Mouse (Mus musculus) gastrocnemius, adult 18-20 months (tissue): Measurements from ENCODE around the gene C2cd5. TPM values are rescaled to one million over a fixed set of nuclear protein-coding genes. Genes with fewer than 3 reads are reported as not detected.
"Not testable (repeated sequence)": the region's sequence is repeated elsewhere in the genome, so short reads cannot be mapped to it uniquely, and the experiment has no call there.

ENCODE experiments used
- DNase-seq: peaks from one replicate; pipeline ENCODE4 v3.0.0; 2021; ENCODE audit warnings: low spot score
- total RNA-seq, 2 experiments: library from RNA; stranded (reverse); gene quantifications; 2 replicates each; pipeline ENCODE4 v1.2.3; 2021

C2cd5 gene
- total RNA-seq, 2 experiments from 2014 or later: 6.1 to 6.8 TPM

DNA sequence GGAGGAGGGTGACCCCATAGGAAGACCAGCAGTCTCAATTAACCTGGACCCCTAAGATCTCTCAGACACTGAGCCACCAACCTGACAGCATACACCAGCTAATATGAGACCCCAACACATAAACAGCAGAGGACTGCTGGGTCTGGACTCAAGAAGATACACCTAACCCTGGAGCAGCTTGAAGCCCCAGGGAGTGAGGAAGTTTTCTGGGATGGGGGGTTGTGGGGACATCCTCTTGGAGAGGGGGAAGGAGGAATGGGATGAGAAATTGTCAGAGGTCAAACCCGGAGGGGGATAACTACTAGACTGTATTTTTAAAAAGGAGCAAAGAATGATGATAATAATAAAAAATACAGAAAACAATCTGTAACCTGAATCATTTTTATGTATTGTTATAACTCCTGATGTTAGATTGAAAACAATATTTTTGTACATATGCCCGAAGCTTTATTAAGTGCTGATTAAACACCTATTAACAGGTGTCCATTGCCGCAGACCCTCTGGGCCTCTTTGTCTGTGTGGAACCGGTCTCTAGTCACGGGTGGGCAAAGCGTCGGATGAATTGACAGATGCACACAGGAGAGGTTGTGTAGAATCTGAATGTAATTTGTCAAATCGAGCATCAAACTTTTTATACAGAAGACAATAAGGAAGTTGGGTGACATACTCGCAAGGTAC lies 114.2 kb downstream of the C2cd5 start:
- DNase-seq: not testable (repeated sequence)

DNA sequence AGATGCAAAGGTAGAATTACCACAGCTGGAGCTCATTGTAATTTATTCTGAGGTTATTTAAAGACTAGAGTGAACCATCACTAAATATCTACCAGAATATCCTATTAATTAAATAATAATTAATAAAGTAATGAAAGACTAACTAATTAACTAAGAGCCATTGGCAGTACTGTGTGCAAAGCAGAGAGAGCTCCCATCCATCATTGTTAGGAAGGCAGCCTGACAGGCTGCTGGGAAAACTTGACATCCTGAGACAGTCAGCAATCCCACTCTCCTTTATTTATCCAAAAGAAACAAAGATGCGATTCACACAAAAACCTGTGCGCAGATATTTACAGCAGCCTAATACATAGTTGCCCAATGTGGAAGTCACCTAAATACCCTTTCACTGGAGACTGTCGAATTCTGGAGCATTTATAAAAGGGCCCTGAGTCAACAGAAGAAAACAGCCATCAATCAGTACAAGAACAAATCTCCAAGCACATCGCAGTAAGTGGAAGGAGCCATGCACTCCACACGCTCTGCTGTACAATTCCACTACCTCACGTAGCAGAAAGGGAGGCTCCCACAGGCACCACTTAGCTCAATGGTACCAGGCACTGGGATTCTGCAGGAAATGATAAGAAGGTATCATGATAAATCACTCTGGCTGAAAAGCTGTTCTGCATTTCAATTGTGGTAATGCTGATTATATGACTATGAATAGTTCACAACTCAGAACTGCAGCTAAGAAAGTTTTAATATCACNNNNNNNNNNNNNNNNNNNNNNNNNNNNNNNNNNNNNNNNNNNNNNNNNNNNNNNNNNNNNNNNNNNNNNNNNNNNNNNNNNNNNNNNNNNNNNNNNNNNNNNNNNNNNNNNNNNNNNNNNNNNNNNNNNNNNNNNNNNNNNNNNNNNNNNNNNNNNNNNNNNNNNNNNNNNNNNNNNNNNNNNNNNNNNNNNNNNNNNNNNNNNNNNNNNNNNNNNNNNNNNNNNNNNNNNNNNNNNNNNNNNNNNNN lies 120.0 kb downstream of the C2cd5 start:
- DNase-seq: no peak

DNA sequence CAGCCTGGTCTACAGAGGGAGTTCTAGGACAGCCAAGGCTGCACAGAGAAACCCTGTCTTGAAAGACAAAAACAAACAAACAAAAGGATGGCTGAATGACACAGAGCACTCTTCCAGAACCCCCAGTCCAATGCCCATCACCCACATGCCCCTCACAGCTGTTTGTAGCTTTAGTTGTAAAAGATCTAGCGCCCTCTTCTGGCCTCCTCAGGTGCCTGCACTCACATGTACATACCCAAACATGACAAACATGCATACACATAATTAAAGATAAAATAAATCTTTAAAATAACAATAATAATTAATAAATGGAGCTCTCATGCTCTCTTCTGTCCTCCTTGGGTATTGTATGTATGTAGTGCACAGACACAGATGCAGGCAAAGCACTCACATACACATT lies 122.7 kb downstream of the C2cd5 start:
- no peak for DNase-seq

DNA sequence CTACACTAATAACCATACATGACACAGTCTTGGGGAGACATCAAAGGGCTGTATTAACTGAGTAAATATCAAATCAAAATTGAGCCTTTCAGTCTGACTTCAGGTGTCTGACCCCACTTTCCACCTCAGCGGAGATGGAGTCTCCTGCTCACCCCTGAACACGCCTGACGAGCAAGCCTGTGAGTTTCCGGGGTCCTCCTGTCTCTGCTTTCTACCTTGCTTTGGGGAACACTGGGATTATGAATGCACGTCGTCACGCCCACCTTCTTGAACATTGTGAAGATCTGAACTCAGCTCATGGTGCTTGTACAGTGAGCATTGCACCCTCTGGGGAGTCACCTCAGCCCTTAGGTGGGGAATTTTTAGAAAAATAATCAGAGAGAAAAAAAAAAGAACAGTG lies 126.7 kb downstream of the C2cd5 start:
- no peak for DNase-seq

DNA sequence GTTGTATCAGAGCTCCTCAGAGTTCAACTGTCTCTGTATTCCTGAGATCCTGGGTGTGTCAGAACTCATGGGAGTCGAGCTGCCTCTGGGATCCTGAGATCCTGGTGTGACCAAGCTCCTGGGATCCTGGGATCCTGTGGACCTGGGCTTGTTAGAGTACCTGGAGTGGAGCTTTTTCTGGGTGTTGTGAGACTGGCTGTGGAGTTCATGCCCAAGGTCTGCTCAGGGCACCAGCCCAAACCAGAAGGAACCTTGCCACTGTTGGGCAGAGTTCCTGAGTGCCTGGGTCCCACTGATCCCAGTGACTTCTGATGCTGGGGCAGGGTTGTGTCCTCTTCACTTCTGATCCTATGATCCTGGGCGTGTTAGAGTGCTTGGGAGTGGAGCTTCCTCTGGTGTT lies 127.7 kb downstream of the C2cd5 start:
- no peak for DNase-seq

DNA sequence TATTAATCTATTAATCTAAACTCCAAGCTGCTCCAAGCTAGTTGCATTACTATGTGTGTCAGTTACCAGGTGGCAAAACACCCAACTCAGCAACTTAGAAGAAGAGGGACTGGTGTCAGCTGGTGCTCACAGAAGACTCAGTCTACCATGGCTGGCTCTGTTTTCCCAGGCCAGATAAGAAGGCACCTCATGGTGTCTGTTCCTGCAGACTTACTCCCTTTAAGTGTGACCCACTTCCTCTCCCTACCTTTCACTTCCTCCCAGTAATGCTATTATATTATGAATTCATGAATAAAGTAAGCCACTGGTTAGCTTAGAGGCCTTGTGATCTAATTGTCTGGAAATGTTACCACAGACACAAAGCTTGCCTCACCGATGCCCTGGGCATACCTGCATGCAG lies 132.5 kb downstream of the C2cd5 start:
- no peak for DNase-seq

DNA sequence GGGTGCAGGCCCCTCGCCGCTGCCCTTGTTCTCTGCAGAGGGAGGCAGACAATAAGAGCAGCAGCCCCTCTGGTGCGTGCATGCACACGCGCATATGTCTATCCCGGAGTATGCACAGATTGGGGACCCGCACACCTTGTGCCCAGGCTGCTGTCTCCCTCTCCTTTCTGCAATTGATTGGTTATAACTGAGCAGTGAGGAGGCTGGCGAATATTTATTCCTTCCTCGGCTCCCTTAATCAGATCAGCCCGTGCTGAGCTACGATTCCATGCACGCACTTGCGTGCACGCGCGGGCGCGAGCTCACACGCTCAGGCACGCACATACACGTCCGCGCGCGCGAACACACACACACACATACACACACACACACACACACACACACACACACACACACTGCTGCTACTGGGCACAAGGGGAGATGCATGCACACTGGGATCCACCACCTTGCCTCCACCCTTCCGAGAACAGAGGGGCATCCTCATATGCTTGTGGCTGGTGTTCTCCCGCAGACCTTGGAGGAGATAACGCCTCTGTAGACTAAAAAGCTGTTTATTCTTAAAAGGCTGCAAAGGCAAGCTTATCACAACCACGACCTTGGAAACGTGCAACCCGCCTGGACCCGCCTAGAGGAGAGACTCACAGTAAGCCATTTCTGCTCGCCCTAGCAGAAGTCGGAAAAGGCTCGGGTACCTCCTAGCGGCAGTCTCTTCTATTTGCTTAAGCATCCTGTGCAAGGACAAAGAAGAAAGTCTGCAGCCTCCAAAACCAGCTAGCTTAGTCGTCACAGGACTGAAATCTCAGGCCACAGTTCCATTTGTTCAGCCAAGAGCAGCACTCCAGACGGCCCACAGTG lies 135.2 kb downstream of the C2cd5 start:
- no peak for DNase-seq

DNA sequence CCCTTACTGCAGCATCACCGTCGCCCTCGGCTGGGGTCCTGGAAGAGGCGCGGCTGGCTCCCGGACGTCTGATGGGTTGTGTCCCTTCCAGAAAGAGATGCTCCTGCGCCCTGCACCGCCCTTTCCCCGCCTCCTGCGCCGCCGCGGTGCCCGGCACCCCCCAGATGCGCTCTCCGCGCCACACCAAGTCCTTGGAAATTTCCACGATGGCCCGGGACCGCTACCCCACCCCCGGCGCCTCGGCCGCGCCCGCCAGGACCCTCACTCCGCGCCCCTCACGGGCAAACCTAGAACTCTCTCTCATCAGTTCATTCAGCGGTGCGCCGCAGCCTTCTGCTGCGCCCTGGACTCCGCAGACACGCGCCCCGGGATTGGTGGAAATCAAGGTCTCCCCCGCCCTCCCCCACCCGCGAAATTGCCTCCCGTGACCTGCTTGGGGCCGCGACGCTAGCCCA lies 135.8 kb downstream of the C2cd5 start, which contains the start of gene St8sia1:
St8sia1 (minus strand) TSS at position 377 of the 455 bp plus-strand sequence.
- DNase-seq: no peak

DNA sequence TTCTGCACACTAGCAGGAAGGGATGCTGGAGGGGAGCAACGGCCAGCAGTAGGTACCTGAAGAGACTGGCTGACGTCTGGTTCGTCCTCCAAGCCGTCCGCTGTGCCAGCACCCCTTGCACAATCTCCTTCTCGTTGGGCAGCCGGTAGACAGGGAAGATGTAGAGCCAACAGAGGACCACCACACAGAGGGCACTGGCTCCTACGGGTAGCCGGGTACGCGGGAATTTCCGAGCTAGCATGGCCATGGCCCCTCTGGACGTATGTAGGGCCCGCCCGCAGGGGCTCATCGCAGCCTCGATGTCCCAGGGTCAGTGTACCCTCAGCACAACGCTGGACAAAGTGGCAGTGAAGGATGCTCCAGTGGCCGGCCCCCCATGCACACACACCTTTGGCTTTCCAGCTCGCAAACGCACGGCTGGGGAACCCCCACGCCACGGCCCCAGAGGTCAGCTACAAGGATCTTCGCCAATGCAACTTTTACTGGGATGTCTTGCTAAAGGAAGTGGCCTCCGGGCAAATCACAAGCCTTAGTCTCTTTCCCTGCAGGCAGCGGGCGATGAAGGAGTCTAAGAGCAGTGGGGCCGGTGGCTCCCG lies 136.4 kb downstream of the C2cd5 start:
- DNase-seq: no peak

DNA sequence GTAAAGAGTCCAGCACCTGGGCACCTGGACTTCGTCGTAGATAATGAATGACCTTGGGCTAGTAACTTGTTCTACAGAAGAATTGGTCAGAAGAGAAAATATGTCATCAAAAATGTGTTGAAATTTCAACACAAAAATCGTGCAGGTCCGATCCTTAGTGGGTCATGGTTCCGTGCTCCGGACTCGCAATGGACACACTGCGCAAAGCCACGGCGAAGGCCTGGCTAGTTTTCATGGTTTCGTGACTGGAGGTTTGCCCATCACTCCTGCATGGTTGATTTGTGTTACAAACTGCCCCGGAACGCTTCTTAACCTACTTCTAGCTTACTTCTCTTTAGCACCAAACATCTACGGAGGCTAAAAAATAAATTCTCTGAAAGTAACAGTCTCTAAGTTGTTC lies 137.1 kb downstream of the C2cd5 start:
- no peak for DNase-seq

DNA sequence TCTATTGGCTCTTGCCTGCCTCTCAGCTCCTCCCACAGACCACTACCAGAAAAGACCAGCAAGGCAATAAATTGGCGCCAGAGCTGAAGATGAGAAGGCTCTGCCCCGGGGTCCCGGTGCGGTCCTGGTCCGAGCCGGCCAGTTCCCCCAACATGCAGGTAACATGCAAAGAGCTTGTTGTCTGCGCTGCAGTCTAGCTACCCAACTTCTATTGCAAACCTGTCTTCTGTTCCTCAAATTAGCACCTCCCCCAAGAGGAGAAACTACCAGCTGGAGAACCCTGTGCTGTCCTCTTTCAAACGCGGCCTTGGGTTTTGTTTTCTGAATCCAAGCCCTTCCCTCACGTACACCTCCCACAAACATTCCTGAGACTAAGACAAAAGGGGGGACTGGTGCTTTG lies 137.5 kb downstream of the C2cd5 start:
- DNase-seq: no peak

DNA sequence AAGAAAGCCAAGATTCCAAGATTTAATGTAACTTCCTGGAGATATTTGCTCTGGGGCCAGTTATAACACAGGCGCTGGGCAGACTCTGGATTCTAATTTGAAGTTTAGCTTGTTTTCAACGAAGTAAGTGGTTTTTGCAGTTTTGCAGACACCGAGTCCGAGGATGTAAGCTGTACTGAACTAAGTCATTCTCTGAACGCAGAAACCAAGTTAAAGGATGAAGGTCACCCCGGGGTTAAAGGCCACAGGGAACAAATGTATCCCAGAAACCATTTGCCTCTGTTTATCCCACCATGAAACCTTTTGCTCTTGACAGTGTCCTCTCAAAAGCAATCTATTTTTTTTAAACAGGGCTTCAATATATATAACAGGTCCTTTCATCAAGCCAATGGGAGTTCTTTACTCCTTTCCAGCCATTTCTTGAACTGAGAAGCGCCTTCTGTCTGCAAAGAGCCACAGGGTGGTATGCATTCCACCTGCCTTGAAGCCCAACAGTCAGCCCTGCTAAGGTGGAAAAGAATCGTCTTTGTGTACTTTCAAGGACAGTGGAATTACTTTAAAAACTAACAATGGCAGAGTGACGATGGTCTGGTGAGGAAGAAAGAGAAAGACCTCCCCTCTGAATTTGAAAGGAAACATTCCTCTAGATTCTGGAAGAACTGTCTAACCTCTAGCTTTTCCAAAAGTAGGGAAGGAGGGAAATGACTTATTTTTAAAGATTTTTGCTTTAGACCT lies 138.1 kb downstream of the C2cd5 start:
- DNase-seq: no peak

Other genes starting within 250 kb of the C2cd5 start
- under 1 TPM; 0.19 to 0.30 TPM for gene St8sia1, start 135.7 kb downstream of the C2cd5 start, total RNA-seq
- gene Etnk1, start 67.1 kb upstream of the C2cd5 start, total RNA-seq: 10 to 100 TPM; 16.4 to 16.6 TPM